Mouse (Mus musculus) brown adipose tissue, adult 24 weeks (tissue): ENCODE data around the gene Gemin2. TPM values are rescaled to one million over a fixed set of nuclear protein-coding genes. Genes with fewer than 3 reads are reported as not detected.
"Not testable (repeated sequence)": the region's sequence is repeated elsewhere in the genome, so short reads cannot be mapped to it uniquely, and the experiment has no call there.

Source experiments
- H3K27ac ChIP-seq: fragments of 200-500 bp; replicated peaks from 2 replicates; pipeline ENCODE4 v1.5.1; 2012; ENCODE audit warnings: low read depth, mild to moderate bottlenecking, low read length
- H3K4me1 ChIP-seq: fragments of 200-500 bp; 2 replicates; pipeline ENCODE4 v1.6.1; 2012; ENCODE audit warnings: low read length, mixed read lengths; ENCODE audit not compliant: control insufficient read depth, insufficient read depth, insufficient read length
- H3K4me3 ChIP-seq: fragments of 200-500 bp; 2 replicates; pipeline ENCODE4 v1.5.1; 2012; ENCODE audit warnings: low read depth, mild to moderate bottlenecking, low read length, moderate library complexity; ENCODE audit not compliant: insufficient read depth
- polyA plus RNA-seq: library from polyadenylated mRNA; stranded (reverse); fragments of >200 nt; gene quantifications from 2 replicates; pipeline ENCODE4 v1.2.4, GENCODE M21; 2012; ENCODE audit not compliant: missing spikeins, insufficient read depth, insufficient read length

Gene Gemin2
- polyA plus RNA-seq: 5.0 and 5.6 TPM in 2 replicates

- H3K4me3 ChIP-seq: peak within 1 kb of the TSS; percentile 98
- peak within 1 kb of the TSS; percentile 79 for H3K27ac ChIP-seq
- H3K4me1 ChIP-seq: no peaks in the 10 kb centered on the region
Measured at GRCm38 (mm10) chr12:59013234-59013633, at the start of gene Gemin2. Gene Gemin2, plus strand, starts transcription at chr12:59013393.

- Histone ChIP-seq H3K4me3 (no peak overlapping the region), H3K4me1 (no peaks in the 10 kb centered on the region), H3K27ac (no peak overlapping the region)
Measured at GRCm38 (mm10) chr12:58964583-58964982, 48.6 kb upstream of the Gemin2 start.

- Histone ChIP-seq H3K4me3 (no peak overlapping the region), H3K27ac (no peak overlapping the region), H3K4me1 (no peaks in the 10 kb centered on the region)
Measured at GRCm38 (mm10) chr12:58976966-58977365, 36.2 kb upstream of the Gemin2 start.

- H3K4me1 ChIP-seq, H3K4me3 ChIP-seq, H3K27ac ChIP-seq: not testable (repeated sequence)
Measured at GRCm38 (mm10) chr12:58981178-58981661, 32.0 kb upstream of the Gemin2 start.

- Histone ChIP-seq H3K27ac (no peak overlapping the region), H3K4me1 (no peaks in the 10 kb centered on the region), H3K4me3 (no peak overlapping the region)
Measured at GRCm38 (mm10) chr12:58985766-58986165, 27.4 kb upstream of the Gemin2 start.

- Histone ChIP-seq H3K4me3 (peak overlapping the region; percentile 21; the same call in 1 of the 2 replicates), H3K4me1 (no peaks in the 10 kb centered on the region), H3K27ac (no peak overlapping the region)
Measured at GRCm38 (mm10) chr12:59010482-59010881, 2.7 kb upstream of the Gemin2 start.

GRCm38 (mm10) chr12:59011275-59011843 lies 1.8 kb upstream of the Gemin2 start:
- no peaks in the 10 kb centered on the region for H3K4me1 ChIP-seq
- peak overlapping the region; percentile 67 for H3K27ac ChIP-seq
- peak overlapping the region; percentile 84 for H3K4me3 ChIP-seq

GRCm38 (mm10) chr12:59011844-59012709 lies 1.1 kb upstream of the Gemin2 start, which contains the start of gene Sec23a:
Gene Sec23a, minus strand, starts transcription at chr12:59012017.
- H3K4me1 ChIP-seq: no peaks in the 10 kb centered on the region
- H3K27ac ChIP-seq: peak within 1 kb of the TSS; percentile 79
- peak within 1 kb of the TSS; percentile 98 for H3K4me3 ChIP-seq

GRCm38 (mm10) chr12:59012710-59013091 lies 492 bp upstream of the Gemin2 start:
- Histone ChIP-seq H3K27ac (peak overlapping the region; percentile 79), H3K4me3 (peak overlapping the region; percentile 98), H3K4me1 (no peaks in the 10 kb centered on the region)

- Histone ChIP-seq H3K4me3 (no peak overlapping the region), H3K27ac (no peak overlapping the region), H3K4me1 (no peaks in the 10 kb centered on the region)
Measured at GRCm38 (mm10) chr12:59017970-59018369, 4.8 kb downstream of the Gemin2 start.

- Histone ChIP-seq H3K4me1 (no peaks in the 10 kb centered on the region), H3K4me3 (no peak overlapping the region), H3K27ac (no peak overlapping the region)
Measured at GRCm38 (mm10) chr12:59019891-59020290, 6.7 kb downstream of the Gemin2 start.

- H3K4me3 ChIP-seq: no peak overlapping the region
- no peak overlapping the region for H3K27ac ChIP-seq
- no peaks in the 10 kb centered on the region for H3K4me1 ChIP-seq
Measured at GRCm38 (mm10) chr12:59021306-59021705, 8.1 kb downstream of the Gemin2 start.

- Histone ChIP-seq H3K4me1 (no peaks in the 10 kb centered on the region), H3K27ac (no peak overlapping the region), H3K4me3 (no peak overlapping the region)
Measured at GRCm38 (mm10) chr12:59032101-59032500, 18.9 kb downstream of the Gemin2 start.

GRCm38 (mm10) chr12:59039162-59039970 lies 26.2 kb downstream of the Gemin2 start:
- Histone ChIP-seq H3K4me1 (no peaks in the 10 kb centered on the region), H3K4me3 (no peak overlapping the region), H3K27ac (no peak overlapping the region)
